Mouse (Mus musculus) lung, adult 2 months (tissue): ENCODE measurements around the gene Ada.

Source experiments
- CTCF ChIP-seq: fragments of 200-500 bp; IDR thresholded peaks from 2 replicates; pipeline ENCODE4 v1.5.1; 2011; ENCODE audit warnings: mild to moderate bottlenecking, low read length, control low read depth; ENCODE audit not compliant: insufficient read depth
- POLR2A ChIP-seq: fragments of 200-500 bp; IDR thresholded peaks from 2 replicates; pipeline ENCODE4 v1.6.1; 2011; ENCODE audit warnings: low read depth, mild to moderate bottlenecking, control low read depth, low read length, borderline replicate concordance; ENCODE audit errors: extremely low read depth

- no peak for TF ChIP-seq CTCF
- TF ChIP-seq POLR2A, result no peak
Measured at GRCm38 (mm10) chr2:163743357-163743756, 6.7 kb downstream of the Ada start.
